Mouse (Mus musculus) cerebellum, adult 2 months (tissue): ENCODE measurements around the gene Tppp3. TPM values are rescaled to one million over a fixed set of nuclear protein-coding genes. Genes with fewer than 3 reads are reported as not detected.

ENCODE experiments used
- DNase-seq, 2 experiments: peaks; one replicate each; pipeline ENCODE4 v3.0.0; 2021
- H3K27ac ChIP-seq: fragments of 200-500 bp; 2 replicates; pipeline ENCODE4 v1.5.1; 2012; ENCODE audit warnings: low read length, control low read depth, inconsistent platforms; ENCODE audit not compliant: insufficient read depth
- H3K27me3 ChIP-seq: fragments of 200-500 bp; 2 replicates; pipeline ENCODE4 v1.6.1; 2012; ENCODE audit warnings: inconsistent platforms, mild to moderate bottlenecking, low read length, moderate library complexity; ENCODE audit not compliant: control insufficient read depth, insufficient read depth
- H3K4me1 ChIP-seq: fragments of 200-500 bp; 2 replicates; pipeline ENCODE4 v1.6.1; 2011; ENCODE audit warnings: low read length; ENCODE audit not compliant: control insufficient read depth, insufficient read depth
- H3K4me3 ChIP-seq: fragments of 200-500 bp; replicated peaks from 2 replicates; pipeline ENCODE3; 2011; ENCODE audit warnings: mild to moderate bottlenecking, low read depth, low read length, control low read depth; ENCODE audit not compliant: insufficient read depth
- CTCF ChIP-seq: fragments of 200-500 bp; IDR thresholded peaks from 2 replicates; pipeline ENCODE4 v1.5.1; 2011; ENCODE audit warnings: low read depth, mild to moderate bottlenecking, control low read depth, low read length, moderate library complexity, borderline replicate concordance; ENCODE audit not compliant: insufficient read depth
- POLR2A ChIP-seq: fragments of 200-500 bp; IDR thresholded peaks from 2 replicates; pipeline ENCODE4 v1.6.1; 2011; ENCODE audit warnings: low read length, control low read depth, borderline replicate concordance; ENCODE audit not compliant: insufficient read depth
- WGBS: fragments of 180-500 bp; shearing (Covaris S2); methylation state at CpG from one replicate; pipeline ENCODE4 v1.1.7; 2018; 5-methylcytosine and 5-hydroxymethylcytosine counted together
- polyA plus RNA-seq: library from polyadenylated mRNA; depleted of rRNA; stranded (reverse); fragments of >200 nt; gene quantifications from 2 replicates; pipeline ENCODE4 v1.2.3, GENCODE M21; 2012

The Tppp3 gene
- polyA plus RNA-seq, 1 experiment: 286 TPM

- Histone ChIP-seq H3K27me3 (no peaks in the 10 kb centered on the region), H3K4me3 (no peak overlapping the region), H3K4me1 (peaks cover 32% of the 10 kb centered on the region), H3K27ac (no peak overlapping the region)
- 89% methylated on average over 13 of the region's 13 CpGs for WGBS
- TF ChIP-seq POLR2A: no peak
- TF ChIP-seq CTCF: no peak
- DNase-seq: no peak
Measured at GRCm38 (mm10) chr8:105461085-105461803, 10.1 kb downstream of the Tppp3 start.

GRCm38 (mm10) chr8:105455218-105455617 is 16.1 kb downstream of the Tppp3 start:
- peaks cover 1% of the 10 kb centered on the region for H3K4me1 ChIP-seq
- no peak overlapping the region for H3K27ac ChIP-seq
- DNase-seq: no peak
- TF ChIP-seq POLR2A (no peak), CTCF (no peak)
- no peaks in the 10 kb centered on the region for H3K27me3 ChIP-seq
- H3K4me3 ChIP-seq: no peak overlapping the region
- WGBS: 67% methylated on average over 10 of the region's 10 CpGs

GRCm38 (mm10) chr8:105454088-105454487 is 17.2 kb downstream of the Tppp3 start:
- DNase-seq: no peak
- no peak overlapping the region for H3K27ac ChIP-seq
- no peak for TF ChIP-seq POLR2A
- no peak for TF ChIP-seq CTCF
- H3K27me3 ChIP-seq: no peaks in the 10 kb centered on the region
- WGBS: 67% methylated on average over 5 of the region's 5 CpGs
- H3K4me1 ChIP-seq: no peaks in the 10 kb centered on the region; the same call in none of the 2 replicates
- no peak overlapping the region for H3K4me3 ChIP-seq

- Histone ChIP-seq H3K27ac (no peak overlapping the region), H3K4me3 (no peak overlapping the region), H3K4me1 (no peaks in the 10 kb centered on the region; the same call in none of the 2 replicates), H3K27me3 (no peaks in the 10 kb centered on the region)
- WGBS: 72% methylated on average over 5 of the region's 5 CpGs
- DNase-seq: no peak
- TF ChIP-seq CTCF (no peak), POLR2A (no peak)
Measured at GRCm38 (mm10) chr8:105453296-105453695, 18.0 kb downstream of the Tppp3 start.

GRCm38 (mm10) chr8:105451903-105452603 is 19.3 kb downstream of the Tppp3 start:
- WGBS: 46% methylated on average over 15 of the region's 15 CpGs
- H3K27me3 ChIP-seq: no peaks in the 10 kb centered on the region
- H3K4me3 ChIP-seq: no peak overlapping the region
- no peak for TF ChIP-seq POLR2A
- TF ChIP-seq CTCF: no peak
- H3K4me1 ChIP-seq: no peaks in the 10 kb centered on the region; the same call in none of the 2 replicates
- DNase-seq: no peak
- H3K27ac ChIP-seq: no peak overlapping the region

GRCm38 (mm10) chr8:105450977-105451376 is 20.3 kb downstream of the Tppp3 start:
- Histone ChIP-seq H3K27ac (no peak overlapping the region), H3K27me3 (no peaks in the 10 kb centered on the region), H3K4me1 (peaks cover 3% of the 10 kb centered on the region), H3K4me3 (no peak overlapping the region)
- TF ChIP-seq POLR2A (no peak), CTCF (no peak)
- WGBS: 91% methylated on average over 1 of the region's 1 CpGs
- no peak for DNase-seq

- H3K4me1 ChIP-seq: peaks cover 3% of the 10 kb centered on the region; the same call in 1 of the 2 replicates
- TF ChIP-seq CTCF (no peak), POLR2A (no peak)
- no peak for DNase-seq
- no peak overlapping the region for H3K4me3 ChIP-seq
- WGBS: 87% methylated on average over 5 of the region's 5 CpGs
- H3K27me3 ChIP-seq: no peaks in the 10 kb centered on the region
- no peak overlapping the region for H3K27ac ChIP-seq
Measured at GRCm38 (mm10) chr8:105448596-105448995, 22.7 kb downstream of the Tppp3 start.

GRCm38 (mm10) chr8:105448188-105448587 is 23.1 kb downstream of the Tppp3 start:
- no peaks in the 10 kb centered on the region for H3K27me3 ChIP-seq
- H3K4me1 ChIP-seq: peaks cover 3% of the 10 kb centered on the region; the same call in 1 of the 2 replicates
- H3K4me3 ChIP-seq: no peak overlapping the region
- TF ChIP-seq CTCF: no peak
- no peak overlapping the region for H3K27ac ChIP-seq
- DNase-seq: no peak
- WGBS: 90% methylated on average over 3 of the region's 3 CpGs
